In the genomic region with DNA sequence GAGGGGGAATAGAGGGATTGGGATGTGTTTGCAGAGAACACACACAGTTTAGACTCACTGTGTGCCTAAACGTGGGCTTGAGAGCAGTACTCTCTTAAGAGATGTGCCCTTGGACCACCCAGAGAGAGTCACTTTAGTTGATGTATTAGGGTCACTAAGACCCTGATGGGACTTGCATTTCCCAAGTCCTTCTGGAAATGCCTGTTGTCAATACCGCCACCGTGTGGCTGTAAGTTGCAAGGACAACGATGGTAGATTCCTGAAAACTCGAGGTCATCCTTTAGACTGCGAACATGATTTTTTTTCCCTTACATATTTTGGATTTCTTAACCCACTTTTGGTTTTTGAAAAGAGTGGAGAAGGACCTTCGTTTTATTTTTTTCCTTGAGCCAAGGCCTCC, we compare ENCODE assay signal across 9 mouse cellular contexts. TPM values are rescaled to one million over a fixed set of nuclear protein-coding genes. Genes with fewer than 3 reads are reported as not detected.
DNase-seq lines count a peak whose midpoint lies in the region; ATAC-seq and TF ChIP-seq lines count a peak whose summit lies in the region.
"Had no signal": no experiment of that assay in that cellular context is flagged by ENCODE, and none has a peak within 500 bp of the region (broad histone marks: within the 10 kb centered on the region; RNA-seq: fewer than 3 reads in every experiment).

No protein-coding gene starts in this region.

- intact Hi-C loops in heart, postnatal 14 days (cut with DNase I): loop anchor here (1.0 to 10.0 kb wide), 6 partner anchors 102 to 627 kb away; a partner anchor contains a TSS

- no peak overlapping the region for H3K4me3 ChIP-seq in E14TG2a.4 (replicated peaks; ENCODE audit: low read length)
- no peak overlapping the region for H3K4me3 ChIP-seq in embryonic facial prominence, embryonic 11.5 days (ENCODE audit: low read depth, low read length)
- H3K4me3 ChIP-seq in layer of hippocampus, adult 2 months: peak overlapping the region; percentile 68
- H3K4me3 ChIP-seq in lung, embryonic 16.5 days (ENCODE audit: low read length): no peak overlapping the region; the same call in 1 of the 2 replicates

- H3K27ac ChIP-seq in embryonic facial prominence, embryonic 11.5 days (replicated peaks; ENCODE audit: low read depth, low read length): no peak overlapping the region
- peak overlapping the region; percentile 94 for H3K27ac ChIP-seq in layer of hippocampus, adult 2 months
- no peak overlapping the region for H3K27ac ChIP-seq in lung, embryonic 16.5 days (ENCODE audit: low read length)

- WGBS in embryonic facial prominence, embryonic 11.5 days: 4% methylated on average over 7 of the region's 7 CpGs
- 2% methylated on average over 7 of the region's 7 CpGs for WGBS in lung, embryonic 16.5 days

- 0 out of 2 replicates have a peak, but pooled peaks cover 3% of the 10 kb centered on the region for H3K27me3 ChIP-seq in E14TG2a.4 (ENCODE audit: insufficient read depth, low read length)
- no peaks in the 10 kb centered on the region for H3K27me3 ChIP-seq in embryonic facial prominence, embryonic 11.5 days (ENCODE audit: control insufficient read depth, insufficient read depth, low read length)
- H3K27me3 ChIP-seq in lung, embryonic 16.5 days (ENCODE audit: control insufficient read depth, insufficient read depth, low read depth, low read length): no peaks in the 10 kb centered on the region

- no peak overlapping the region for H3K4me2 ChIP-seq in embryonic facial prominence, embryonic 11.5 days (ENCODE audit: low read depth, low read length)
- H3K4me2 ChIP-seq in lung, embryonic 16.5 days (ENCODE audit: low read depth, low read length): peak overlapping the region; percentile 74; the same call in 1 of the 2 replicates

- peaks cover 21% of the 10 kb centered on the region for H3K36me3 ChIP-seq in E14TG2a.4 (ENCODE audit: insufficient read depth, low read length)
- no peaks in the 10 kb centered on the region for H3K36me3 ChIP-seq in embryonic facial prominence, embryonic 11.5 days (replicated peaks; ENCODE audit: control insufficient read depth, insufficient read depth, low read depth, low read length)
- no peaks in the 10 kb centered on the region for H3K36me3 ChIP-seq in lung, embryonic 16.5 days (ENCODE audit: control insufficient read depth, insufficient read depth, low read length)

- H3K9ac ChIP-seq in embryonic facial prominence, embryonic 11.5 days (replicated peaks; ENCODE audit: low read length): no peak overlapping the region
- no peak overlapping the region for H3K9ac ChIP-seq in lung, embryonic 16.5 days (ENCODE audit: low read length)

- DNase-seq in adrenal gland, postnatal 10 days: peak; percentile 70
- DNase-seq in embryonic facial prominence, embryonic 11.5 days (ENCODE audit: low spot score): peak; percentile 83
- DNase-seq in heart, postnatal 14 days: peak; percentile 61 to 70
- DNase-seq in layer of hippocampus, adult 2 months (ENCODE audit: low spot score in 2 of 2): peak; percentile 42 to 65
- DNase-seq in right cerebral cortex, adult 2 months (ENCODE audit: low spot score in 2 of 2): peak; percentile 68 to 79
- DNase-seq in yolk sac, embryonic 10.5 days (ENCODE audit: low spot score): peak; percentile 61

- peak; percentile 87 for TF ChIP-seq CTCF in E14TG2a.4 (conservative IDR thresholded peaks at IDR 0.05; ENCODE audit: low read length)
- TF ChIP-seq CTCF in layer of hippocampus, adult 2 months (conservative IDR thresholded peaks at IDR 0.05): peak; percentile 97

- 0 out of 2 replicates have a peak, but pooled peaks have one; percentile 6 for ATAC-seq in embryonic facial prominence, embryonic 11.5 days (replicated peaks; ENCODE audit: insufficient number of reproducible peaks, low FRiP score, low TSS enrichment, low read depth)
- ATAC-seq in lung, embryonic 16.5 days (ENCODE audit: low read depth): no peak

- H3K9me3 ChIP-seq in E14TG2a.4 (ENCODE audit: low read length): peaks cover 4% of the 10 kb centered on the region
- H3K9me3 ChIP-seq in embryonic facial prominence, embryonic 11.5 days (replicated peaks; ENCODE audit: control insufficient read depth, low read length): no peaks in the 10 kb centered on the region
- no peaks in the 10 kb centered on the region for H3K9me3 ChIP-seq in lung, embryonic 16.5 days (ENCODE audit: control insufficient read depth, low read length)

- peaks cover 34% of the 10 kb centered on the region for H3K4me1 ChIP-seq in E14TG2a.4 (replicated peaks; ENCODE audit: low read depth, low read length)
- no peaks in the 10 kb centered on the region for H3K4me1 ChIP-seq in embryonic facial prominence, embryonic 11.5 days (ENCODE audit: control insufficient read depth, insufficient read depth, low read length)
- H3K4me1 ChIP-seq in lung, embryonic 16.5 days (replicated peaks; ENCODE audit: control insufficient read depth, insufficient read depth, low read length): peaks cover 6% of the 10 kb centered on the region; the same call in 1 of the 2 replicates

RNA-seq across cellular contexts. Expression of a gene that starts 1.1 kb away (rescaled TPM):
- 10 to 100 TPM in 1 of 2 experiments, 1 to 10 TPM in 1; 7.2 to 14.3 TPM for total RNA-seq in adrenal gland, postnatal 10 days (2021)
- 52.6 and 53.2 TPM in 2 replicates for polyA plus RNA-seq in embryonic facial prominence, embryonic 11.5 days (2014; fragmentation: Nextera tagmentation; extraction: Ambion mirVana)
- 1 to 10 TPM; 5.2 to 5.4 TPM for total RNA-seq in heart, postnatal 14 days (2021)
- 10 to 100 TPM; 27.5 to 34.0 TPM for total RNA-seq in layer of hippocampus, adult 2 months (2021)
- 31.2 and 34.4 TPM in 2 replicates for polyA plus RNA-seq in lung, embryonic 16.5 days (2015; fragmentation: Nextera tagmentation; extraction: Ambion mirVana)

RNA-seq across cellular contexts. Expression of a gene that starts 5.0 kb away (rescaled TPM):
- total RNA-seq in adrenal gland, postnatal 10 days (2021): not detected
- not detected in 2 replicates for polyA plus RNA-seq in embryonic facial prominence, embryonic 11.5 days (2014; fragmentation: Nextera tagmentation; extraction: Ambion mirVana)
- not detected for total RNA-seq in heart, postnatal 14 days (2021)
- not detected for total RNA-seq in layer of hippocampus, adult 2 months (2021)
- polyA plus RNA-seq in lung, embryonic 16.5 days (2015; fragmentation: Nextera tagmentation; extraction: Ambion mirVana): not detected in 2 replicates
- polyA plus RNA-seq: macrophage had no signal
